Mouse (Mus musculus): ENCODE measurements around the gene Dmrt1. TPM values are rescaled to one million over a fixed set of nuclear protein-coding genes. Genes with fewer than 3 reads are reported as not detected.

Gene Dmrt1
- polyA plus RNA-seq, 2 experiments, result 0.05 TPM; not detected in 1

GRCm38 (mm10) chr19:25504878-25505277, 540 bp upstream of the Dmrt1 start:
- no peak for DNase-seq (ENCODE audit: low spot score)
- no peak overlapping the region for H3K27ac ChIP-seq (replicated peaks; ENCODE audit: low read depth, low read length)
- H3K4me2 ChIP-seq (replicated peaks; ENCODE audit: low read depth, low read length, severe bottlenecking), result no peak overlapping the region
- no peak for ATAC-seq (ENCODE audit: low FRiP score, low read depth)
- H3K4me1 ChIP-seq (ENCODE audit: control insufficient read depth, insufficient read depth, low read length), result peaks cover 4% of the 10 kb centered on the region; the same call in 1 of the 2 replicates
- H3K9ac ChIP-seq (ENCODE audit: low read depth, low read length, severe bottlenecking), result no peak overlapping the region
- H3K4me3 ChIP-seq (replicated peaks; ENCODE audit: low read length), result 0 out of 2 replicates have a peak overlapping the region, but pooled peaks have one; percentile 37
- H3K36me3 ChIP-seq (ENCODE audit: control insufficient read depth, insufficient read depth, low read length), result no peaks in the 10 kb centered on the region
- WGBS, result 31% methylated on average over 10 of the region's 10 CpGs
- peaks cover 61% of the 10 kb centered on the region for H3K27me3 ChIP-seq (ENCODE audit: control insufficient read depth, insufficient read depth, low read length)
- H3K9me3 ChIP-seq (ENCODE audit: control insufficient read depth, low read length), result peaks cover 7% of the 10 kb centered on the region; the same call in 1 of the 2 replicates
- no peak for TF ChIP-seq POLR2A (IDR thresholded peaks at IDR 0.05; ENCODE audit: borderline replicate concordance, extremely low read depth, insufficient read depth, insufficient read length)

- Histone ChIP-seq H3K4me3 (replicated peaks; ENCODE audit: low read length) (peak overlapping the region; percentile 37), H3K4me1 (ENCODE audit: control insufficient read depth, insufficient read depth, low read length) (peaks cover 4% of the 10 kb centered on the region; the same call in 1 of the 2 replicates), H3K9ac (ENCODE audit: low read depth, low read length, severe bottlenecking) (no peak overlapping the region), H3K27me3 (ENCODE audit: control insufficient read depth, insufficient read depth, low read length) (peaks cover 61% of the 10 kb centered on the region), H3K36me3 (ENCODE audit: control insufficient read depth, insufficient read depth, low read length) (no peaks in the 10 kb centered on the region), H3K27ac (replicated peaks; ENCODE audit: low read depth, low read length) (no peak overlapping the region), H3K9me3 (ENCODE audit: control insufficient read depth, low read length) (peaks cover 7% of the 10 kb centered on the region; the same call in 1 of the 2 replicates), H3K4me2 (replicated peaks; ENCODE audit: low read depth, low read length, severe bottlenecking) (peak overlapping the region; percentile 56)
- no peak for TF ChIP-seq POLR2A (IDR thresholded peaks at IDR 0.05; ENCODE audit: borderline replicate concordance, extremely low read depth, insufficient read depth, insufficient read length)
- ATAC-seq (ENCODE audit: low FRiP score, low read depth) (no peak), DNase-seq (ENCODE audit: low spot score) (no peak)
- 2% methylated on average over 23 of the region's 23 CpGs for WGBS
These were observed 1.2 kb downstream of the Dmrt1 start for GRCm38 (mm10) chr19:25506616-25507015.

- H3K4me1 ChIP-seq (ENCODE audit: control insufficient read depth, insufficient read depth, low read length), result no peaks in the 10 kb centered on the region
- H3K27me3 ChIP-seq (ENCODE audit: control insufficient read depth, insufficient read depth, low read length), result no peaks in the 10 kb centered on the region
- no peak overlapping the region for H3K4me3 ChIP-seq (replicated peaks; ENCODE audit: low read length)
- no peak overlapping the region for H3K4me2 ChIP-seq (replicated peaks; ENCODE audit: low read depth, low read length, severe bottlenecking)
- no peak for ATAC-seq (ENCODE audit: low FRiP score, low read depth)
- no peak overlapping the region for H3K9ac ChIP-seq (ENCODE audit: low read depth, low read length, severe bottlenecking)
- no peak overlapping the region for H3K27ac ChIP-seq (replicated peaks; ENCODE audit: low read depth, low read length)
- H3K36me3 ChIP-seq (ENCODE audit: control insufficient read depth, insufficient read depth, low read length), result no peaks in the 10 kb centered on the region
- no peaks in the 10 kb centered on the region for H3K9me3 ChIP-seq (ENCODE audit: control insufficient read depth, low read length)
- WGBS, result 44% methylated on average over 10 of the region's 12 CpGs
- no peak for TF ChIP-seq POLR2A (IDR thresholded peaks at IDR 0.05; ENCODE audit: borderline replicate concordance, extremely low read depth, insufficient read depth, insufficient read length)
- DNase-seq (ENCODE audit: low spot score), result no peak
These were observed 9.6 kb downstream of the Dmrt1 start for GRCm38 (mm10) chr19:25514986-25515530.

- Histone ChIP-seq H3K27ac (replicated peaks; ENCODE audit: low read depth, low read length) (no peak overlapping the region), H3K4me1 (ENCODE audit: control insufficient read depth, insufficient read depth, low read length) (peaks cover 9% of the 10 kb centered on the region; the same call in 1 of the 2 replicates), H3K4me3 (replicated peaks; ENCODE audit: low read length) (no peak overlapping the region), H3K9me3 (ENCODE audit: control insufficient read depth, low read length) (no peaks in the 10 kb centered on the region), H3K36me3 (ENCODE audit: control insufficient read depth, insufficient read depth, low read length) (no peaks in the 10 kb centered on the region), H3K27me3 (ENCODE audit: control insufficient read depth, insufficient read depth, low read length) (no peaks in the 10 kb centered on the region), H3K9ac (ENCODE audit: low read depth, low read length, severe bottlenecking) (no peak overlapping the region), H3K4me2 (replicated peaks; ENCODE audit: low read depth, low read length, severe bottlenecking) (no peak overlapping the region)
- WGBS, result 70% methylated on average over 6 of the region's 6 CpGs
- ATAC-seq (ENCODE audit: low FRiP score, low read depth) (no peak), DNase-seq (ENCODE audit: low spot score) (no peak)
- no peak for TF ChIP-seq POLR2A (IDR thresholded peaks at IDR 0.05; ENCODE audit: borderline replicate concordance, extremely low read depth, insufficient read depth, insufficient read length)
These were observed 18.7 kb downstream of the Dmrt1 start for GRCm38 (mm10) chr19:25524156-25524555.

- H3K27me3 ChIP-seq (ENCODE audit: control insufficient read depth, insufficient read depth, low read length), result no peaks in the 10 kb centered on the region
- no peak overlapping the region for H3K4me2 ChIP-seq (replicated peaks; ENCODE audit: low read depth, low read length, severe bottlenecking)
- H3K4me1 ChIP-seq (ENCODE audit: control insufficient read depth, insufficient read depth, low read length), result peaks cover 12% of the 10 kb centered on the region; the same call in 1 of the 2 replicates
- no peaks in the 10 kb centered on the region for H3K9me3 ChIP-seq (ENCODE audit: control insufficient read depth, low read length)
- no peak overlapping the region for H3K27ac ChIP-seq (replicated peaks; ENCODE audit: low read depth, low read length)
- ATAC-seq (ENCODE audit: low FRiP score, low read depth), result no peak
- H3K36me3 ChIP-seq (ENCODE audit: control insufficient read depth, insufficient read depth, low read length), result no peaks in the 10 kb centered on the region
- H3K4me3 ChIP-seq (replicated peaks; ENCODE audit: low read length), result no peak overlapping the region
- H3K9ac ChIP-seq (ENCODE audit: low read depth, low read length, severe bottlenecking), result no peak overlapping the region
- 96% methylated on average over 20 of the region's 20 CpGs for WGBS
- no peak for DNase-seq (ENCODE audit: low spot score)
- TF ChIP-seq POLR2A (IDR thresholded peaks at IDR 0.05; ENCODE audit: borderline replicate concordance, extremely low read depth, insufficient read depth, insufficient read length), result no peak
These were observed 20.3 kb downstream of the Dmrt1 start for GRCm38 (mm10) chr19:25525726-25526125.
